Mouse (Mus musculus) heart, postnatal 0 days (tissue): ENCODE measurements at regions not wholly inside any gene's neighbourhood (a gene's known extent, or its start where the extent isn't known, plus 50 kb on each side); places are given as distances from the start of the nearest gene placed in this dataset.

Experiments
- ATAC-seq: fragments of 200-750 bp; cut with Nextera tagmentation; 2 replicates; pipeline ENCODE4 v1.8.0; 2017; ENCODE audit warnings: low read depth, moderate number of reproducible peaks, moderate library complexity; ENCODE audit not compliant: insufficient read depth
- DNase-seq: peaks from one replicate; pipeline ENCODE4 v3.0.0-alpha.2; 2016; ENCODE audit warnings: low spot score
- H3K27ac ChIP-seq: fragments of 300-500 bp; sonication (generic); 2 replicates; pipeline ENCODE4 v1.5.1; 2014; ENCODE audit warnings: low read depth, mild to moderate bottlenecking
- H3K27me3 ChIP-seq: fragments of 300-500 bp; sonication (generic); 2 replicates; pipeline ENCODE4 v1.6.1; 2014; ENCODE audit warnings: low read length, mixed read lengths; ENCODE audit not compliant: control insufficient read depth, insufficient read depth
- H3K36me3 ChIP-seq: fragments of 300-500 bp; sonication (generic); replicated peaks from 2 replicates; pipeline ENCODE4 v1.6.1; 2014; ENCODE audit warnings: low read length, mixed read lengths; ENCODE audit not compliant: control insufficient read depth, insufficient read depth
- H3K4me1 ChIP-seq: fragments of 300-500 bp; sonication (generic); 2 replicates; pipeline ENCODE4 v1.6.1; 2014; ENCODE audit warnings: antibody characterized with exemption; ENCODE audit not compliant: control insufficient read depth, insufficient read depth
- H3K4me2 ChIP-seq: fragments of 300-500 bp; sonication (generic); 2 replicates; pipeline ENCODE4 v1.6.1; 2014; ENCODE audit warnings: low read depth, mild to moderate bottlenecking, low read length, moderate library complexity
- H3K4me3 ChIP-seq: fragments of 300-500 bp; sonication (generic); 2 replicates; pipeline ENCODE4 v1.5.1; 2014; ENCODE audit warnings: low read depth, low read length
- H3K9ac ChIP-seq: fragments of 300-500 bp; sonication (generic); replicated peaks from 2 replicates; pipeline ENCODE4 v1.6.1; 2014; ENCODE audit warnings: low read depth, low read length, mixed read lengths
- H3K9me3 ChIP-seq: fragments of 300-500 bp; sonication (generic); replicated peaks from 2 replicates; pipeline ENCODE4 v1.6.1; 2016; ENCODE audit warnings: low read length; ENCODE audit not compliant: control insufficient read depth
- CTCF ChIP-seq: IDR thresholded peaks from 2 replicates; pipeline ENCODE4 v1.5.1; 2016; ENCODE audit warnings: antibody characterized with exemption, control low read depth, low read depth
- EP300 ChIP-seq: IDR thresholded peaks from 2 replicates; pipeline ENCODE4 v1.6.1; 2016; ENCODE audit warnings: antibody characterized with exemption, low read depth
- WGBS: fragments of 180-500 bp; shearing (Covaris S2); extraction: QIAGEN DNeasy Blood & Tissue Kit; methylation state at CpG from one replicate; pipeline ENCODE4 v1.1.7; 2014; 5-methylcytosine and 5-hydroxymethylcytosine counted together

- Histone ChIP-seq H3K9me3 (no peaks in the 10 kb centered on the region), H3K36me3 (no peaks in the 10 kb centered on the region), H3K27me3 (no peaks in the 10 kb centered on the region), H3K4me2 (no peak overlapping the region), H3K27ac (no peak overlapping the region), H3K4me3 (no peak overlapping the region), H3K9ac (no peak overlapping the region), H3K4me1 (no peaks in the 10 kb centered on the region)
- DNase-seq (no peak), ATAC-seq (no peak)
- TF ChIP-seq CTCF, result no peak
- TF ChIP-seq EP300, result no peak
- WGBS, result 70% methylated on average over 9 of the region's 9 CpGs
Measured at GRCm38 (mm10) chr2:61052296-61052695, 89.3 kb upstream of the Rbms1 start.

GRCm38 (mm10) chr2:61051808-61052207 lies 88.8 kb upstream of the Rbms1 start:
- H3K27me3 ChIP-seq, result no peaks in the 10 kb centered on the region
- ATAC-seq, result no peak
- no peak for TF ChIP-seq EP300
- TF ChIP-seq CTCF, result no peak

GRCm38 (mm10) chr2:61046111-61046767 lies 83.2 kb upstream of the Rbms1 start:
- Histone ChIP-seq H3K4me3 (no peak overlapping the region), H3K9me3 (no peaks in the 10 kb centered on the region), H3K36me3 (no peaks in the 10 kb centered on the region), H3K4me2 (no peak overlapping the region), H3K27me3 (no peaks in the 10 kb centered on the region), H3K4me1 (peaks cover 23% of the 10 kb centered on the region), H3K27ac (peak overlapping the region; percentile 43), H3K9ac (no peak overlapping the region)
- no peak for ATAC-seq
- 40% methylated on average over 5 of the region's 5 CpGs for WGBS
- peak; percentile 14 for DNase-seq
- no peak for TF ChIP-seq EP300
- no peak for TF ChIP-seq CTCF

More at GRCm38 (mm10) chr2:61051808-61052207, 88.8 kb upstream of the Rbms1 start:
- Histone ChIP-seq H3K9me3 (no peaks in the 10 kb centered on the region), H3K9ac (no peak overlapping the region), H3K27ac (no peak overlapping the region), H3K4me2 (no peak overlapping the region), H3K4me3 (no peak overlapping the region), H3K36me3 (no peaks in the 10 kb centered on the region), H3K4me1 (no peaks in the 10 kb centered on the region)
- DNase-seq, result no peak
- 77% methylated on average over 8 of the region's 8 CpGs for WGBS

- Histone ChIP-seq H3K27ac (peak overlapping the region; percentile 13), H3K4me3 (no peak overlapping the region), H3K4me1 (peaks cover 23% of the 10 kb centered on the region), H3K9me3 (no peaks in the 10 kb centered on the region), H3K36me3 (no peaks in the 10 kb centered on the region), H3K9ac (no peak overlapping the region), H3K4me2 (no peak overlapping the region), H3K27me3 (no peaks in the 10 kb centered on the region)
- ATAC-seq (peak; percentile 85), DNase-seq (peak; percentile 42)
- WGBS, result 34% methylated on average over 6 of the region's 6 CpGs
- TF ChIP-seq EP300 (peak; percentile 56; the same call in 1 of the 2 replicates), CTCF (no peak)
Measured at GRCm38 (mm10) chr2:61045467-61045866, 82.5 kb upstream of the Rbms1 start.

GRCm38 (mm10) chr2:61032920-61033319 lies 69.9 kb upstream of the Rbms1 start:
- Histone ChIP-seq H3K4me3 (no peak overlapping the region), H3K4me2 (no peak overlapping the region), H3K4me1 (no peaks in the 10 kb centered on the region), H3K27me3 (no peaks in the 10 kb centered on the region), H3K9me3 (no peaks in the 10 kb centered on the region), H3K9ac (no peak overlapping the region), H3K27ac (no peak overlapping the region), H3K36me3 (no peaks in the 10 kb centered on the region)
- ATAC-seq, result no peak
- WGBS, result 90% methylated on average over 1 of the region's 1 CpGs
- no peak for DNase-seq
- TF ChIP-seq EP300 (no peak), CTCF (no peak)

- H3K9ac ChIP-seq, result no peak overlapping the region
- H3K36me3 ChIP-seq, result no peaks in the 10 kb centered on the region
- ATAC-seq (no peak), DNase-seq (no peak)
- H3K4me3 ChIP-seq, result no peak overlapping the region
- no peaks in the 10 kb centered on the region for H3K4me1 ChIP-seq
- TF ChIP-seq CTCF (no peak), EP300 (no peak)
- no peak overlapping the region for H3K4me2 ChIP-seq
- no peaks in the 10 kb centered on the region for H3K27me3 ChIP-seq
- WGBS, result 93% methylated on average over 2 of the region's 2 CpGs
- H3K9me3 ChIP-seq, result no peaks in the 10 kb centered on the region
- no peak overlapping the region for H3K27ac ChIP-seq
Measured at GRCm38 (mm10) chr2:61029706-61030105, 66.7 kb upstream of the Rbms1 start.
